Mouse (Mus musculus) olfactory bulb, adult 2 months (tissue): ENCODE data around the gene Gsk3b. TPM values are rescaled to one million over a fixed set of nuclear protein-coding genes. Genes with fewer than 3 reads are reported as not detected.
"Not testable (repeated sequence)": the region's sequence is repeated elsewhere in the genome, so short reads cannot be mapped to it uniquely, and the experiment has no call there.

Source experiments
- H3K27ac ChIP-seq: fragments of 200-500 bp; 2 replicates; pipeline ENCODE4 v1.5.1; 2012; ENCODE audit warnings: low read depth, low read length; ENCODE audit not compliant: insufficient read depth
- H3K4me1 ChIP-seq: fragments of 200-500 bp; 2 replicates; pipeline ENCODE4 v1.6.1; 2012; ENCODE audit warnings: low read length; ENCODE audit not compliant: control insufficient read depth, insufficient read depth
- H3K4me3 ChIP-seq: fragments of 200-500 bp; 2 replicates; pipeline ENCODE4 v1.5.1; 2012; ENCODE audit warnings: mild to moderate bottlenecking, low read depth, low read length, moderate library complexity; ENCODE audit not compliant: insufficient read depth
- CTCF ChIP-seq: fragments of 200-500 bp; IDR thresholded peaks from 2 replicates; pipeline ENCODE4 v1.5.1; 2012; ENCODE audit warnings: low read depth, mild to moderate bottlenecking, low read length, moderate library complexity; ENCODE audit not compliant: insufficient read depth
- POLR2A ChIP-seq: fragments of 200-500 bp; IDR thresholded peaks from 2 replicates; pipeline ENCODE4 v1.6.1; 2012; ENCODE audit warnings: mild to moderate bottlenecking, low read depth, low read length, moderate library complexity; ENCODE audit not compliant: insufficient read depth
- WGBS: fragments of 180-500 bp; shearing (Covaris S2); methylation state at CpG from one replicate; pipeline ENCODE4 v1.1.7; 2018; 5-methylcytosine and 5-hydroxymethylcytosine counted together
- polyA plus RNA-seq: library from polyadenylated mRNA; stranded (reverse); fragments of >200 nt; gene quantifications from 2 replicates; pipeline ENCODE4 v1.2.4, GENCODE M21; 2012; ENCODE audit warnings: low replicate concordance; ENCODE audit not compliant: missing spikeins, insufficient read depth, insufficient read length

Gene Gsk3b
- polyA plus RNA-seq, 1 experiment: 135 TPM

GRCm38 (mm10) chr16:38197299-38197698, 108.5 kb downstream of the Gsk3b start:
- Histone ChIP-seq H3K27ac (no peak overlapping the region; the same call in 1 of the 2 replicates), H3K4me1 (peaks cover 6% of the 10 kb centered on the region), H3K4me3 (no peak overlapping the region)
- 35% methylated on average over 4 of the region's 4 CpGs for WGBS
- TF ChIP-seq CTCF: no peak
- no peak for TF ChIP-seq POLR2A

- 72% methylated on average over 7 of the region's 7 CpGs for WGBS
- TF ChIP-seq POLR2A (no peak), CTCF (no peak)
- peak overlapping the region; percentile 37; the same call in 1 of the 2 replicates for H3K27ac ChIP-seq
- no peak overlapping the region for H3K4me3 ChIP-seq
- H3K4me1 ChIP-seq: peaks cover 5% of the 10 kb centered on the region
These were observed 116.5 kb downstream of the Gsk3b start for GRCm38 (mm10) chr16:38205272-38205671.

GRCm38 (mm10) chr16:38222491-38222890, 133.7 kb downstream of the Gsk3b start:
- H3K4me3 ChIP-seq, H3K4me1 ChIP-seq, H3K27ac ChIP-seq: not testable (repeated sequence)
- WGBS: 90% methylated on average over 5 of the region's 5 CpGs

- Histone ChIP-seq H3K4me3 (no peak overlapping the region), H3K4me1 (no peaks in the 10 kb centered on the region), H3K27ac (no peak overlapping the region)
- TF ChIP-seq POLR2A: no peak
- no peak for TF ChIP-seq CTCF
- whole genome bisulfite sequencing: 57% methylated on average over 4 of the region's 4 CpGs
These were observed 148.3 kb downstream of the Gsk3b start for GRCm38 (mm10) chr16:38236936-38237585.

GRCm38 (mm10) chr16:38239729-38240128, 150.9 kb downstream of the Gsk3b start:
- Histone ChIP-seq H3K27ac (no peak overlapping the region), H3K4me3 (no peak overlapping the region), H3K4me1 (no peaks in the 10 kb centered on the region)
- TF ChIP-seq POLR2A (no peak), CTCF (no peak)
- WGBS: 61% methylated on average over 5 of the region's 5 CpGs

GRCm38 (mm10) chr16:38240167-38240566, 151.4 kb downstream of the Gsk3b start:
- 92% methylated on average over 10 of the region's 10 CpGs for WGBS
- TF ChIP-seq CTCF: no peak
- TF ChIP-seq POLR2A: no peak
- H3K4me1 ChIP-seq: no peaks in the 10 kb centered on the region
- H3K4me3 ChIP-seq: no peak overlapping the region
- H3K27ac ChIP-seq: no peak overlapping the region

GRCm38 (mm10) chr16:38244111-38244510, 155.3 kb downstream of the Gsk3b start:
- 80% methylated on average over 6 of the region's 6 CpGs for WGBS
- Histone ChIP-seq H3K27ac (no peak overlapping the region), H3K4me3 (no peak overlapping the region), H3K4me1 (no peaks in the 10 kb centered on the region; the same call in 1 of the 2 replicates)
- TF ChIP-seq CTCF: no peak

- Histone ChIP-seq H3K4me3 (no peak overlapping the region), H3K27ac (no peak overlapping the region), H3K4me1 (no peaks in the 10 kb centered on the region; the same call in 1 of the 2 replicates)
- TF ChIP-seq POLR2A: no peak
- no peak for TF ChIP-seq CTCF
- WGBS: 77% methylated on average over 2 of the region's 2 CpGs
These were observed 156.6 kb downstream of the Gsk3b start for GRCm38 (mm10) chr16:38245379-38245778.

- 69% methylated on average over 5 of the region's 5 CpGs for WGBS
- Histone ChIP-seq H3K4me3 (no peak overlapping the region), H3K27ac (no peak overlapping the region), H3K4me1 (no peaks in the 10 kb centered on the region; the same call in 1 of the 2 replicates)
- no peak for TF ChIP-seq POLR2A
- no peak for TF ChIP-seq CTCF
These were observed 157.2 kb downstream of the Gsk3b start for GRCm38 (mm10) chr16:38245849-38246585.
